Mouse (Mus musculus) testis, adult 2 months (tissue): ENCODE data around the gene Rnf220.

ENCODE experiments used
- CTCF ChIP-seq: fragments of 200-500 bp; IDR thresholded peaks from 2 replicates; pipeline ENCODE4 v1.5.1; 2012; ENCODE audit warnings: low read depth, mild to moderate bottlenecking, inconsistent platforms, low read length, moderate library complexity; ENCODE audit not compliant: control insufficient read depth, insufficient read depth, insufficient replicate concordance
- POLR2A ChIP-seq: fragments of 200-500 bp; IDR thresholded peaks from 2 replicates; pipeline ENCODE4 v1.6.1; 2012; ENCODE audit warnings: low read depth, mild to moderate bottlenecking, inconsistent platforms, low read length, moderate library complexity; ENCODE audit not compliant: control insufficient read depth

- TF ChIP-seq POLR2A (no peak), CTCF (no peak)
Measured at GRCm38 (mm10) chr4:117240867-117241266, 256.0 kb downstream of the Rnf220 start.
